Mouse (Mus musculus): ENCODE measurements around the gene Hspa1b. TPM values are rescaled to one million over a fixed set of nuclear protein-coding genes. Genes with fewer than 3 reads are reported as not detected.

Hspa1b gene
- polyA plus RNA-seq, 1 experiment from 2014 or later: 3.0 TPM

- Histone ChIP-seq H3K4me2 (replicated peaks; ENCODE audit: low read depth) (peak within 1 kb of the TSS; percentile 47), H3K27me3 (ENCODE audit: control insufficient read depth, insufficient read depth, low read length) (no peaks in the 10 kb centered on the region), H3K4me1 (replicated peaks; ENCODE audit: control insufficient read depth, insufficient read depth) (no peaks in the 10 kb centered on the region), H3K36me3 (ENCODE audit: control insufficient read depth, insufficient read depth, low read length) (peaks cover 24% of the 10 kb centered on the region), H3K9me3 (ENCODE audit: control insufficient read depth, low read length) (no peaks in the 10 kb centered on the region), H3K4me3 (ENCODE audit: low read depth, low read length) (peak within 1 kb of the TSS; percentile 28), H3K27ac (replicated peaks) (peak within 1 kb of the TSS; percentile 82), H3K9ac (ENCODE audit: low read length) (peak within 1 kb of the TSS; percentile 50)
- DNase-seq (ENCODE audit: low spot score) (peak; percentile 79), ATAC-seq (ENCODE audit: low FRiP score, low TSS enrichment) (peak; percentile 32)
- TF ChIP-seq EP300 (optimal IDR thresholded peaks at IDR 0.05) (no peak), CTCF (IDR thresholded peaks at IDR 0.05; ENCODE audit: low read depth) (no peak)
- WGBS: 28% methylated on average over 18 of the region's 18 CpGs
Observed at GRCm38 (mm10) chr17:34913930-34914665, 44.9 kb downstream of the Hspa1b start, which contains the start of gene Slc44a4. Slc44a4 (plus strand) TSS chr17:34914466.

- H3K27me3 ChIP-seq (ENCODE audit: control insufficient read depth, insufficient read depth, low read length): no peaks in the 10 kb centered on the region
- 31% methylated on average over 5 of the region's 5 CpGs for WGBS
- peaks cover 44% of the 10 kb centered on the region for H3K36me3 ChIP-seq (ENCODE audit: control insufficient read depth, insufficient read depth, low read length)
- no peaks in the 10 kb centered on the region for H3K4me1 ChIP-seq (replicated peaks; ENCODE audit: control insufficient read depth, insufficient read depth)
- no peak overlapping the region for H3K9ac ChIP-seq (ENCODE audit: low read length)
- TF ChIP-seq CTCF (IDR thresholded peaks at IDR 0.05; ENCODE audit: low read depth) (peak; percentile 97), EP300 (optimal IDR thresholded peaks at IDR 0.05) (no peak)
- H3K4me2 ChIP-seq (replicated peaks; ENCODE audit: low read depth): no peak overlapping the region
- H3K4me3 ChIP-seq (ENCODE audit: low read depth, low read length): no peak overlapping the region
- peak; percentile 73 for ATAC-seq (ENCODE audit: low FRiP score, low TSS enrichment)
- DNase-seq (ENCODE audit: low spot score): peak; percentile 94
- no peaks in the 10 kb centered on the region for H3K9me3 ChIP-seq (ENCODE audit: control insufficient read depth, low read length)
- H3K27ac ChIP-seq (replicated peaks): no peak overlapping the region
Observed at GRCm38 (mm10) chr17:34911945-34912351, 47.1 kb downstream of the Hspa1b start.

- no peaks in the 10 kb centered on the region for H3K27me3 ChIP-seq (ENCODE audit: control insufficient read depth, insufficient read depth, low read length)
- DNase-seq (ENCODE audit: low spot score) (no peak), ATAC-seq (ENCODE audit: low FRiP score, low TSS enrichment) (no peak)
- no peaks in the 10 kb centered on the region for H3K4me1 ChIP-seq (replicated peaks; ENCODE audit: control insufficient read depth, insufficient read depth)
- no peak overlapping the region for H3K4me2 ChIP-seq (replicated peaks; ENCODE audit: low read depth)
- 74% methylated on average over 10 of the region's 10 CpGs for WGBS
- H3K4me3 ChIP-seq (ENCODE audit: low read depth, low read length): no peak overlapping the region
- H3K9me3 ChIP-seq (ENCODE audit: control insufficient read depth, low read length): no peaks in the 10 kb centered on the region
- H3K36me3 ChIP-seq (ENCODE audit: control insufficient read depth, insufficient read depth, low read length): peaks cover 53% of the 10 kb centered on the region
- H3K9ac ChIP-seq (ENCODE audit: low read length): no peak overlapping the region
- H3K27ac ChIP-seq (replicated peaks): no peak overlapping the region
- no peak for TF ChIP-seq EP300 (optimal IDR thresholded peaks at IDR 0.05)
- no peak for TF ChIP-seq CTCF (IDR thresholded peaks at IDR 0.05; ENCODE audit: low read depth)
Observed at GRCm38 (mm10) chr17:34910982-34911381, 48.1 kb downstream of the Hspa1b start.

Other genes with a start within 250 kb of the Hspa1b start
- 0.73 and 1.3 TPM in 2 replicates for gene C4b, start 215.4 kb downstream of the Hspa1b start, polyA plus RNA-seq (2015; fragmentation: Nextera tagmentation; extraction: Ambion mirVana)
- 0.06 TPM in 1 of 2 replicates, not detected in the other for gene Cyp21a1, start 154.7 kb downstream of the Hspa1b start, polyA plus RNA-seq (2015; fragmentation: Nextera tagmentation; extraction: Ambion mirVana)
- gene Stk19, start 122.3 kb downstream of the Hspa1b start, polyA plus RNA-seq (2015; fragmentation: Nextera tagmentation; extraction: Ambion mirVana): 20.8 and 23.1 TPM in 2 replicates
- 29.6 and 32.2 TPM in 2 replicates for gene Dxo, start 122.2 kb downstream of the Hspa1b start, polyA plus RNA-seq (2015; fragmentation: Nextera tagmentation; extraction: Ambion mirVana)
- gene Skiv2l, start 109.0 kb downstream of the Hspa1b start, polyA plus RNA-seq (2015; fragmentation: Nextera tagmentation; extraction: Ambion mirVana): 22.5 and 23.6 TPM in 2 replicates
- 50.0 and 53.8 TPM in 2 replicates for gene Nelfe, start 108.8 kb downstream of the Hspa1b start, polyA plus RNA-seq (2015; fragmentation: Nextera tagmentation; extraction: Ambion mirVana)
- gene Cfb, start 96.7 kb downstream of the Hspa1b start, polyA plus RNA-seq (2015; fragmentation: Nextera tagmentation; extraction: Ambion mirVana): 20.7 and 23.9 TPM in 2 replicates
- 0.59 and 0.62 TPM in 2 replicates for gene Zbtb12, start 79.8 kb downstream of the Hspa1b start, polyA plus RNA-seq (2015; fragmentation: Nextera tagmentation; extraction: Ambion mirVana)
- gene Gm20547, start 77.2 kb downstream of the Hspa1b start, polyA plus RNA-seq (2015; fragmentation: Nextera tagmentation; extraction: Ambion mirVana): not detected in 2 replicates
- 4.8 and 5.5 TPM in 2 replicates for gene C2, start 61.0 kb downstream of the Hspa1b start, polyA plus RNA-seq (2015; fragmentation: Nextera tagmentation; extraction: Ambion mirVana)
- 23.8 and 26.2 TPM in 2 replicates for gene Ehmt2, start 60.8 kb downstream of the Hspa1b start, polyA plus RNA-seq (2015; fragmentation: Nextera tagmentation; extraction: Ambion mirVana)
- gene Slc44a4, start 44.8 kb downstream of the Hspa1b start, polyA plus RNA-seq (2015; fragmentation: Nextera tagmentation; extraction: Ambion mirVana): 31.2 and 33.1 TPM in 2 replicates
- 18.3 and 18.9 TPM in 2 replicates for gene Neu1, start 28.0 kb downstream of the Hspa1b start, polyA plus RNA-seq (2015; fragmentation: Nextera tagmentation; extraction: Ambion mirVana)
- gene Gm20481, start 10.7 kb upstream of the Hspa1b start, polyA plus RNA-seq (2015; fragmentation: Nextera tagmentation; extraction: Ambion mirVana): not detected in 2 replicates
- 24.1 and 25.9 TPM in 2 replicates for gene Hspa1a, start 12.9 kb upstream of the Hspa1b start, polyA plus RNA-seq (2015; fragmentation: Nextera tagmentation; extraction: Ambion mirVana)
- 0.25 and 0.48 TPM in 2 replicates for gene Hspa1l, start 13.5 kb upstream of the Hspa1b start, polyA plus RNA-seq (2015; fragmentation: Nextera tagmentation; extraction: Ambion mirVana)
- 69.2 and 75.1 TPM in 2 replicates for gene Lsm2, start 22.6 kb upstream of the Hspa1b start, polyA plus RNA-seq (2015; fragmentation: Nextera tagmentation; extraction: Ambion mirVana)
- gene Vars, start 41.7 kb upstream of the Hspa1b start, polyA plus RNA-seq (2015; fragmentation: Nextera tagmentation; extraction: Ambion mirVana): 35.5 and 40.2 TPM in 2 replicates
- 0.28 and 0.36 TPM in 2 replicates for gene Vwa7, start 57.3 kb upstream of the Hspa1b start, polyA plus RNA-seq (2015; fragmentation: Nextera tagmentation; extraction: Ambion mirVana)
- gene Sapcd1, start 68.8 kb upstream of the Hspa1b start, polyA plus RNA-seq (2015; fragmentation: Nextera tagmentation; extraction: Ambion mirVana): 8.0 and 8.2 TPM in 2 replicates
- 1.9 and 2.7 TPM in 2 replicates for gene Msh5, start 87.5 kb upstream of the Hspa1b start, polyA plus RNA-seq (2015; fragmentation: Nextera tagmentation; extraction: Ambion mirVana)
- 344 and 360 TPM in 2 replicates for gene Clic1, start 90.7 kb upstream of the Hspa1b start, polyA plus RNA-seq (2015; fragmentation: Nextera tagmentation; extraction: Ambion mirVana)
- 84.8 and 86.8 TPM in 2 replicates for gene Ddah2, start 99.8 kb upstream of the Hspa1b start, polyA plus RNA-seq (2015; fragmentation: Nextera tagmentation; extraction: Ambion mirVana)
- gene Ly6g6c, start 106.2 kb upstream of the Hspa1b start, polyA plus RNA-seq (2015; fragmentation: Nextera tagmentation; extraction: Ambion mirVana): 260 and 317 TPM in 2 replicates
- 0.49 and 0.96 TPM in 2 replicates for gene Mpig6b, start 106.9 kb upstream of the Hspa1b start, polyA plus RNA-seq (2015; fragmentation: Nextera tagmentation; extraction: Ambion mirVana)
- gene Ly6g6e, start 117.7 kb upstream of the Hspa1b start, polyA plus RNA-seq (2015; fragmentation: Nextera tagmentation; extraction: Ambion mirVana): 109 and 113 TPM in 2 replicates
- 7.1 and 7.7 TPM in 2 replicates for gene Ly6g6d, start 118.8 kb upstream of the Hspa1b start, polyA plus RNA-seq (2015; fragmentation: Nextera tagmentation; extraction: Ambion mirVana)
- gene Ly6g6f, start 126.4 kb upstream of the Hspa1b start, polyA plus RNA-seq (2015; fragmentation: Nextera tagmentation; extraction: Ambion mirVana): 0.13 TPM in 1 of 2 replicates, not detected in the other
- gene Abhd16a, start 130.0 kb upstream of the Hspa1b start, polyA plus RNA-seq (2015; fragmentation: Nextera tagmentation; extraction: Ambion mirVana): 74.2 and 75.0 TPM in 2 replicates
- gene Ly6g5c, start 149.0 kb upstream of the Hspa1b start, polyA plus RNA-seq (2015; fragmentation: Nextera tagmentation; extraction: Ambion mirVana): not detected in 2 replicates
- 0.18 and 0.27 TPM in 2 replicates for gene Ly6g5b, start 156.2 kb upstream of the Hspa1b start, polyA plus RNA-seq (2015; fragmentation: Nextera tagmentation; extraction: Ambion mirVana)
- 11.2 and 11.3 TPM in 2 replicates for gene Gpank1, start 162.2 kb upstream of the Hspa1b start, polyA plus RNA-seq (2015; fragmentation: Nextera tagmentation; extraction: Ambion mirVana)
- 323 and 329 TPM in 2 replicates for gene Csnk2b, start 162.8 kb upstream of the Hspa1b start, polyA plus RNA-seq (2015; fragmentation: Nextera tagmentation; extraction: Ambion mirVana)
- 14.4 and 15.5 TPM in 2 replicates for gene D17H6S53E, start 167.1 kb upstream of the Hspa1b start, polyA plus RNA-seq (2015; fragmentation: Nextera tagmentation; extraction: Ambion mirVana)
- 1.3 and 3.2 TPM in 2 replicates for gene Apom, start 172.8 kb upstream of the Hspa1b start, polyA plus RNA-seq (2015; fragmentation: Nextera tagmentation; extraction: Ambion mirVana)
- 28.1 and 30.6 TPM in 2 replicates for gene Bag6, start 175.9 kb upstream of the Hspa1b start, polyA plus RNA-seq (2015; fragmentation: Nextera tagmentation; extraction: Ambion mirVana)
- gene Prrc2a, start 205.7 kb upstream of the Hspa1b start, polyA plus RNA-seq (2015; fragmentation: Nextera tagmentation; extraction: Ambion mirVana): 45.4 and 49.3 TPM in 2 replicates
- 24.3 and 25.2 TPM in 2 replicates for gene Aif1, start 216.8 kb upstream of the Hspa1b start, polyA plus RNA-seq (2015; fragmentation: Nextera tagmentation; extraction: Ambion mirVana)
- gene Lst1, start 229.2 kb upstream of the Hspa1b start, polyA plus RNA-seq (2015; fragmentation: Nextera tagmentation; extraction: Ambion mirVana): 17.5 and 19.3 TPM in 2 replicates
- gene Ltb, start 235.2 kb upstream of the Hspa1b start, polyA plus RNA-seq (2015; fragmentation: Nextera tagmentation; extraction: Ambion mirVana): 0.63 and 0.78 TPM in 2 replicates
- gene Tnf, start 242.8 kb upstream of the Hspa1b start, polyA plus RNA-seq (2015; fragmentation: Nextera tagmentation; extraction: Ambion mirVana): 0.32 and 0.40 TPM in 2 replicates
- gene Lta, start 246.1 kb upstream of the Hspa1b start, polyA plus RNA-seq (2015; fragmentation: Nextera tagmentation; extraction: Ambion mirVana): 0.11 and 0.16 TPM in 2 replicates